Mouse (Mus musculus): ENCODE measurements around the gene Nptxr.
A peak's percentile ranks its signal among the peaks of the same experiment; 100 is the strongest.
"Not testable (repeated sequence)": the region's sequence is repeated elsewhere in the genome, so short reads cannot be mapped to it uniquely, and the experiment has no call there.

Nptxr gene

GRCm38 (mm10) chr15:79822265-79823199 lies 18.0 kb upstream of the Nptxr start:
- DNase-seq, result no peak

GRCm38 (mm10) chr15:79818325-79818724 lies 13.8 kb upstream of the Nptxr start:
- DNase-seq, result peak; percentile 24 to 33

DNA sequence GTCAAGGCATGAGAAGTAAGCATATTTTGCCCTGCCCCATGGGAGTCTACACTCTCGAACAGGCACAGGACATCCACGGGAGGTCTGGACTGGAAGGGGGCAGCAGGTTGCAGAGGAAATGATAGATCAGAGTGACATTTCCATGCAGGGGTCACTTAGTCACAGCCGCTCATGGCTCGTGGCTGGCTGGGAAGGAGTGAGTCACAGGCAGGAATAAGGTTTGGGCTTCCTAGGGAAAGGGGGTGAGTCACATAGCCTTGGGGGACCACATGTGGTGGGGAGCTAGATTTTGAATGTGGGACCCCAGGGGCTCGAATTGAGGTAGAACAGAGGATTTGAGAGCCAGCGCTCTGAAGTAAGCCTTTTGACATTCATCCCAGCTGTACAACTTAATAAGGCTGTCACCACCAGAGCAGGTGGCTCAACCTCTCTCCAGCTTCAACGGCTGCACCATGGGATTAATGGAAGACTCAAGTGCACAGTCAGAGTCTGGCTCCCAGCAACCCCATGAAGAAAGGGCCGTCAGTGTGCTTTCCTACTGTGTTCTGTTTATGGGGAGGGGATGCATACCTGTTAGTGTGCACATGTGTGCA lies 9.2 kb upstream of the Nptxr start:
- DNase-seq, result no peak

DNA sequence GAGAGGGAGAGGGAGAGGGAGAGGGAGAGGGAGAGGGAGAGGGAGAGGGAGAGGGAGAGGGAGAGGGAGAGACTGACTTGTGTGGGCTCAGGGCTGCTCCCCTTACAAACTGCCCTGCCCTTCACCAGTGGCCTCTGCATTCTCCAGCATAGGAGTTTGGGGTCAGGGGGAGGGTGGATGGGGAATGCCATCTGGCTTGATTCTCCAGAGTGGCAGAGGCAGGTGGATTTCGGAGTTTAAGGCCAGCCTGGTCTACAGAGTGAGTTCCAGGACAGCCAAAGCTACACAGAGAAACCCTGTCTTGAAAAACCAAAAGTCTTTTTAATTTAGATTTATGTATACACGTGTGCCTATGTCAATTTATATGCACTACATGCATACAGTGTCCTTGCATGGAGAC lies 8.3 kb upstream of the Nptxr start:
- DNase-seq, result not testable (repeated sequence)

DNA sequence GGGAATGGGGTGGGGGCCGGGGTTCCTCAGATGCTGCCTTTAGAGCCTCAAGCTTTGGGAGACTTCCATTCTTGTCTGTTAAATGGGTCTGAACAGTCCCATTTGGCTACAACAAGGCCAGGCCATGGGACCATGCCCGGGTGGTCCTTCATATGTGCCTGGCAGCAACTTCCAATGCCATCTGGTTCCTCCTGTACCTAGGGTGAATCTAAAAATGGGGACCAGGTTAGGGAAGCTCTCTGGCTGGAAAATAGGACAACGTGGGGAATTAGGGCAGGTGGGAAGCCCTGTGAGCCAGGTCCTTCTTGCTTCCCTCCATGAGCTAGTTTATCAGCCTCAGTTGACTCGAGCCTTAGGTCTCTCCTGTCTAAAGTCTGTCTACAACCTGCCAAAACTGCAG lies 6.4 kb upstream of the Nptxr start:
- no peak for DNase-seq

GRCm38 (mm10) chr15:79810061-79810460 lies 5.5 kb upstream of the Nptxr start:
- no peak for DNase-seq

DNA sequence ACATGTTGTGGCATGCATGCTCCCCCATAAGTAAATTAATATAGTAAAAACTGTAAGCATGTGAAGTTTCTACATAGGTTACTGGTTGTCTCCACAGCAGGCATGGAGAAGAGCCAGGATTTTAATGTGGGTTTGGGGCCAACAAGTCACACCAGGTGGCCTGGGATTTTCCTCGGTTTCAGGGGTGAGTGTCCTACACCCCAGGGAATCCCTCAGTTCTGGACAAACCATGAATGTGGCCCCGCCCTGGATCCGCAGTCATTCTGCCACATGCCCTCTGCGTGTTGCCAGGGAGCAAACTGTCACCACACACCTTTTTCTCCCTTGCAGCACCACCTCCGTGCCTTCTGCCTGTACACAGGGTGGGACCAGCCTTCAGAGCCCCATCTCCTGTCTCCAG lies 4.1 kb upstream of the Nptxr start:
- no peak for DNase-seq

- DNase-seq, result peak; percentile 54 to 64
Measured at GRCm38 (mm10) chr15:79808114-79808513, 3.5 kb upstream of the Nptxr start.

GRCm38 (mm10) chr15:79807050-79807449 lies 2.5 kb upstream of the Nptxr start:
- DNase-seq, result no peak

- no peak for DNase-seq
Measured at GRCm38 (mm10) chr15:79805246-79805645, 680 bp upstream of the Nptxr start.

GRCm38 (mm10) chr15:79803533-79804351 lies 824 bp downstream of the Nptxr start:
- no peak for DNase-seq

DNA sequence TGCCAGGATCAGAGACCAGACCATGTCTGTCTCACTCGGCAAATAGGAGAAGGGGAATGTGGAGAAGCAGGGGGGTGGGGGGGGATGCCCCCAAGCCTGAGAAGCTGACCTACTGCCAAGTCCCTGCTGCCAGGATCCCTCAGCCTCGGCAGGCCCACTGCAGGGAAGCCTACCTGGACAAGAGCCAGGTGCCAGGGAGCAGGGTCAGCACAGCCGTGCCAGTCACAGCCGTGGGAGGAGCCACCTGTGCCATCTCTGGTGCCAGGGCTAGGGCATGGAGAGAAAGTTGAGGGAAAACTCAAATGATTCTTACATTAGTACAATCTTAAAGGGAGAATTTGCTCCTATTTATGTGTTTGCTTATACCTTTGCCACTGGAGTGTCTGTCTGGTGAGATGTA lies 2.3 kb downstream of the Nptxr start:
- DNase-seq, result no peak

- no peak for DNase-seq
Measured at GRCm38 (mm10) chr15:79801646-79802045, 2.9 kb downstream of the Nptxr start.

GRCm38 (mm10) chr15:79800701-79801100 lies 3.9 kb downstream of the Nptxr start:
- DNase-seq, result no peak

- no peak for DNase-seq
Measured at GRCm38 (mm10) chr15:79798591-79798990, 6.0 kb downstream of the Nptxr start.

DNA sequence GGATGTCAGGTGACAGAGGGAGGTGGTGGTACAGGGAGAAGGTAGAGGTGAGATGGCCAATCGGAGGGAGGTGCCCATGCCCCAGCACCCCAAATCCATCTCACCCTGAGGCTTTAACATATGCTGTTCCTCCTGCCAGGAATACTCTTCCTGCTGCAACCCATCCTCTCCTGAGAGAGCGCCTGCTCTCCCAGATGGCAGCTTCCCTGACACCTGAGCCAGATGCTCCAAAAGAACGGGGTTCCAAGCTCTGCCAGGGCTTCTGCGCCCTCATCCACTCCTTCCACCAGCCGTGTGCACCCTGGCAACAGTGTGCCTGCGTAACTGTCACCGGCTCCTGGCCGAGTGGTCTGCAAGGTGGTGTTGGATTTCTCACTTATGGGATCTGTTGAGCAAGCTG lies 6.9 kb downstream of the Nptxr start:
- DNase-seq, result no peak

- DNase-seq, result no peak
Measured at GRCm38 (mm10) chr15:79797096-79797495, 7.5 kb downstream of the Nptxr start.

GRCm38 (mm10) chr15:79796256-79796655 lies 8.3 kb downstream of the Nptxr start:
- no peak for DNase-seq

DNA sequence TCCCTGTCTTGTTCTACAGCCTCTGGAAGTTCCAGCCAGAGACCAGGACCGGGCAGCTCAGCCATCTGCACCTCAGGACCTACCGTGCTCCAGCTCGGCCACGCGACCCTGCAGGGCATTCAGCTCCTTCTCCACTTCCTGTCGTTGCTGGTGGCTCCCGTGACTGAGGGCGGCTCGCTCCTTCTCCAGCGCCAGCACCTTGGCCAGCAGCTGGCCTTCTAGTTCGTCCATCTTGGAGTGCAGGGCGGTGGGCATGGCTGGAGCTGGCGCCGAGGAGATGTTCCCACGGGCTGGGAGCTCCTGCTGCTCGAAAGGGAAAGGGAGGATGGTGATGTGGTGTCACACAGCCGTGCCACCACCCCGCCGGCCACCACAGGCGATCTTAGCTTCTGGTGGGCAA lies 10.4 kb downstream of the Nptxr start:
- no peak for DNase-seq

DNA sequence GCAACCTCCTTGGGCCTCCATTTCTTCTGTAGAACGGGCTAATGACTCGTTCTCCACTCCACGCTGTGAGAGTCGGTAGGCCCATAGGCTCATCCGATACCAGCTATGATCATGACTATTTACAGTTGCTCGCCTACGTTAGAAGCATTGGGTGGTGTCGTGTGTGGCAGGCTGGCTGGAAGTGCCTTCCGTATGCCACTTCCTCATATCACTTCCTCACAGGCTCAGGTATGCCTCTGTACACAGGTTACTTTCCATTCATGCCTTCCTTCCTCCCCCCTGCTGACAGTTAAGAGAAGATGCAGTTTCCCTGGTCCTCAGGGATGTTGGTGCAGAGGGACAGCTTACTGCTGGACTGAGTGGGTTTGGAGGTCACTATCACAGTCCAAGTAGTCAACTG lies 11.5 kb downstream of the Nptxr start:
- peak; percentile 21 to 25 for DNase-seq

DNA sequence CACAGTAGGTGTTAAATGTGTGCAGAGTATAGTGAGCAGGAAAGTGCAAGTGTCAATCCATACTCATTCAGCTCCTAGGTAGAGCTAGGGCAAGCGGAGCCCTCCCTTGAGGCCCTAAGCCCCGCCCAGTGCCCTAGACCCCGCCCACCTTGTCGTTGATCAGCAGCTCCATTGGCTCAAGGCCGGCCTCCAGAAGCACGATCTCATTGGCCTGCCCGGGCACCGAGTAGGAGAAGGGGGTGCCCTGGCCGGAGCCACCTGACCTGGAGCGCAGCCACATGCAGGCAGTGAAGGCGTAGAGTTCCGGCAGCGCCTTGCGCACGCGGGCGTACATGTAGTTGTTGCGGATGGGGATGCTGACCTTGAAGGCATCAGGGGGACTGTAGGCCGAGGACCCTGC lies 12.1 kb downstream of the Nptxr start:
- DNase-seq, result no peak

DNA sequence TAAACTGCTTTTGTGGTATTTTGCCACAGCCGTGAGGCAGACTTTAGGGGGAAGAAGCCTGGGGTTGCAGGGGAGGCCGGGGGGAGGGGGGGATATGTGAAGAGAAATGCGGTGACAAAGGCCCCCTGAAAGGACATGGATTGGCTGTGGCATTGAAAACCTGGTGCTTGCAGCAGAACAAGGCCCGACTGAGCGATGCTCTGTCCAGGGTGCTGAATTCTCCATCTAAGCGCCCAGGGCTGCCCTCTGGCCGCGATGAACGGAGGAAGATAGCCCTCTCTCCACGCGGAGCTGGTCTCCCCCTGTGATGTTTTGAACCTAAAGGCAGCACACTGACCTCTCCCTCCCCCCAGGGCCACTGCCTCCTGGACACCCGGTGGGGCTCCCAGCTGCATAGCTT lies 13.1 kb downstream of the Nptxr start:
- DNase-seq, result peak; percentile 63 to 67

GRCm38 (mm10) chr15:79790905-79791304 lies 13.7 kb downstream of the Nptxr start:
- no peak for DNase-seq

GRCm38 (mm10) chr15:79790111-79790510 lies 14.5 kb downstream of the Nptxr start:
- no peak for DNase-seq

All from B cell, adult 2 months (primary cell).